Mouse (Mus musculus) embryonic facial prominence, embryonic 14.5 days (tissue): ENCODE results near the gene Tomm40. TPM values are rescaled to one million over a fixed set of nuclear protein-coding genes. Genes with fewer than 3 reads are reported as not detected.

ENCODE experiments used
- polyA plus RNA-seq: library from polyadenylated mRNA; unstranded; fragments of >200 nt; fragmentation: Nextera tagmentation; extraction: Ambion mirVana; gene quantifications from 2 replicates; pipeline ENCODE4 v1.2.1, GENCODE M21; 2014

Tomm40 gene
- polyA plus RNA-seq, 1 experiment from 2014 or later: 114 TPM

Other genes with a start within 250 kb of the Tomm40 start
- gene Bloc1s3, start 207.1 kb downstream of the Tomm40 start, polyA plus RNA-seq: 0.74 and 0.93 TPM in 2 replicates
- gene Trappc6a, start 207.0 kb downstream of the Tomm40 start, polyA plus RNA-seq: 61.8 and 67.3 TPM in 2 replicates
- 0.14 and 0.42 TPM in 2 replicates for gene Nkpd1, start 197.6 kb downstream of the Tomm40 start, polyA plus RNA-seq
- gene Ppp1r37, start 152.4 kb downstream of the Tomm40 start, polyA plus RNA-seq: 4.9 and 5.7 TPM in 2 replicates
- 0.48 and 1.2 TPM in 2 replicates for gene Zfp296, start 138.2 kb downstream of the Tomm40 start, polyA plus RNA-seq
- gene Gemin7, start 137.8 kb downstream of the Tomm40 start, polyA plus RNA-seq: 142 and 151 TPM in 2 replicates
- 36.0 and 47.5 TPM in 2 replicates for gene Clasrp, start 111.0 kb downstream of the Tomm40 start, polyA plus RNA-seq
- gene Relb, start 86.0 kb downstream of the Tomm40 start, polyA plus RNA-seq: 9.9 and 11.5 TPM in 2 replicates
- gene Clptm1, start 50.4 kb downstream of the Tomm40 start, polyA plus RNA-seq: 77.9 and 87.9 TPM in 2 replicates
- 0.78 and 0.80 TPM in 2 replicates for gene Apoc2, start 37.5 kb downstream of the Tomm40 start, polyA plus RNA-seq
- not detected in 2 replicates for gene Gm44805, start 34.0 kb downstream of the Tomm40 start, polyA plus RNA-seq
- not detected in 2 replicates for gene Apoc4, start 34.0 kb downstream of the Tomm40 start, polyA plus RNA-seq
- gene Apoc1, start 22.8 kb downstream of the Tomm40 start, polyA plus RNA-seq: 16.1 and 19.0 TPM in 2 replicates
- gene Apoe, start 16.2 kb downstream of the Tomm40 start, polyA plus RNA-seq: 482 and 510 TPM in 2 replicates
- gene Nectin2, start 35.0 kb upstream of the Tomm40 start, polyA plus RNA-seq: 55.2 and 62.0 TPM in 2 replicates
- 101 and 114 TPM in 2 replicates for gene Bcam, start 55.6 kb upstream of the Tomm40 start, polyA plus RNA-seq
- 4.7 TPM in 2 replicates for gene Cblc, start 81.4 kb upstream of the Tomm40 start, polyA plus RNA-seq
- 4.3 and 4.6 TPM in 2 replicates for gene Bcl3, start 107.3 kb upstream of the Tomm40 start, polyA plus RNA-seq
- gene Gm19345, start 136.6 kb upstream of the Tomm40 start, polyA plus RNA-seq: 0.69 and 0.75 TPM in 2 replicates
- not detected in 2 replicates for gene Ceacam16, start 145.9 kb upstream of the Tomm40 start, polyA plus RNA-seq
- 1.2 TPM in 2 replicates for gene Ceacam19, start 172.5 kb upstream of the Tomm40 start, polyA plus RNA-seq
- 9.0 and 10.2 TPM in 2 replicates for gene Pvr, start 205.7 kb upstream of the Tomm40 start, polyA plus RNA-seq
- not detected in 2 replicates for gene Igsf23, start 235.3 kb upstream of the Tomm40 start, polyA plus RNA-seq
- gene Ceacam20, start 250.0 kb upstream of the Tomm40 start, polyA plus RNA-seq: not detected in 2 replicates